Mouse (Mus musculus) lung, adult 2 months (tissue): Measurements from ENCODE around the gene Pik3r5.

ENCODE experiments used
- CTCF ChIP-seq: fragments of 200-500 bp; IDR thresholded peaks from 2 replicates; pipeline ENCODE4 v1.5.1; 2011; ENCODE audit warnings: mild to moderate bottlenecking, low read length, control low read depth; ENCODE audit not compliant: insufficient read depth
- POLR2A ChIP-seq: fragments of 200-500 bp; IDR thresholded peaks from 2 replicates; pipeline ENCODE4 v1.6.1; 2011; ENCODE audit warnings: low read depth, mild to moderate bottlenecking, control low read depth, low read length, borderline replicate concordance; ENCODE audit errors: extremely low read depth

DNA sequence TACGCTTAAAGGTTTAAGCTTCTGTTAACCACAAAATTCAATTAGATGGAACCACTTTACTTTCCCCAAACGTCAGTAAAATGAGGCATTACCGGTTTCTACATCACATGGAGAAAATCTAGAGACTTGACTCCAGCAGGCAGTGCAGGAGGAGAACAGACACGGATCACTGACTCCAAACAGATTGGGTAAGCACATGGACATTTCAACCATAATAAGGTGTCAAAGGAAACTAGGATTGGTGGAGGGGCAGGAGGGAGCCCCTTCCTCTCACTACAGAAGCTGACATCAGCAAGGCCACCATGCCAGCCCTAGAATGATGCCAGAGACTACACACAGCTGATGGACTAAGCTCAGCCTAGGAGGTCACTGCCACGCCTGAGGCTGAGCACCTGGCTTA is 36.4 kb upstream of the Pik3r5 start:
- TF ChIP-seq CTCF (no peak), POLR2A (no peak)
